Mouse (Mus musculus): ENCODE data around the gene Mgat5.

DNA sequence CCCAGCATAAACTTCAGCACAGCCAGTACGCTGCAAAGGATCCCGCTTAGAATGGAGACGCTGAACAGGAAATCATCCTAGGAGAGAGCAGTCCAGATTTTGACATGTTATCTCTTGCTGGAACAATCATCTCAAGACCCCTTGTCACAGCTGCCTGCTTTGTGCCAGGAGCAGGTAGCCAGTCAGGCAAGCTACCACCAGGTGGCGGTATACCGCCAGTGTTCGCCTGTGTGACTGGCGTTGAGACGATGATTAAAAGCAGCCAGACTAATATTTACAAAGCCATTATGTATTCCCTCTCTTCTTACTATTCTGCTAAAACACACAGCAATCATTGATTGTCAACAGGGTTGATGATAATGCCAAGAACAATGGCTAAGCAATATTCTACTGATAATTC lies 295.4 kb downstream of the Mgat5 start:
- TF ChIP-seq POLR2A (IDR thresholded peaks at IDR 0.05; ENCODE audit: borderline replicate concordance, extremely low read depth, insufficient read depth, insufficient read length, poor library complexity, severe bottlenecking): no peak
- peak; percentile 97 for TF ChIP-seq CTCF (IDR thresholded peaks at IDR 0.05; ENCODE audit: borderline replicate concordance, extremely low read depth, insufficient read depth, insufficient read length)
